Mouse (Mus musculus) bone marrow macrophage, adult 2 months (primary cell): ENCODE measurements around the gene Gm21985.

Source experiments
- CTCF ChIP-seq: IDR thresholded peaks from 2 replicates; pipeline ENCODE4 v1.5.1; 2012; ENCODE audit warnings: low read depth, mild to moderate bottlenecking, low read length, moderate library complexity
- POLR2A ChIP-seq: IDR thresholded peaks from 2 replicates; pipeline ENCODE4 v1.6.1; 2012; ENCODE audit warnings: mild to moderate bottlenecking, low read depth, low read length, borderline replicate concordance

DNA sequence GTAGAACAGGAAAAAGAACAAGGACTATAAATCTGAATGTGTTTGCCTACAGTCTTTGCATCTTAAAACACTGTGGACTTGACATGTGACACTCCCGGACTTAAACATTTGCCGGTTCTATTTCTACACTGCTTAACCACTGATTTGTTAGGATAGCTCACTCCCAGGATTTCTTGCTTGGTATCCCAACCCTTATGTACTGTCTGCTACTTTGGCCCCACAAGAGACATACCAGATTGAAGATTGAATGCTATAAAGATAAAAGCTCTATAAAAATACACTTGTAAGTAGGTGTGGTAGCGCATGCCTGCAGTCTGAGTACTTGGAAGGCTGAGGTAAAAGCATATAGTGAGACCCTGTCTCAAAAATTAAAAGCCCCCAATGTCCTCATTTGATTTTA, 23.4 kb downstream of the Gm21985 start:
- TF ChIP-seq CTCF: no peak
- TF ChIP-seq POLR2A: no peak
